Mouse (Mus musculus): Measurements from ENCODE around the gene Gm20458.

Gm20458 gene

GRCm38 (mm10) chr2:164453887-164454500, 6.8 kb upstream of the Gm20458 start:
- DNase-seq: no peak

- no peak for DNase-seq
Measured at GRCm38 (mm10) chr2:164454846-164455245, 5.9 kb upstream of the Gm20458 start.

GRCm38 (mm10) chr2:164455421-164456190, 5.2 kb upstream of the Gm20458 start:
- no peak for DNase-seq

- DNase-seq: no peak
Measured at GRCm38 (mm10) chr2:164456413-164456812, 4.4 kb upstream of the Gm20458 start.

- peak; percentile 61 to 67 for DNase-seq
Measured at GRCm38 (mm10) chr2:164456864-164457300, 3.9 kb upstream of the Gm20458 start, which contains the start of gene Sys1. Sys1 (plus strand) TSS chr2:164456964.

DNA sequence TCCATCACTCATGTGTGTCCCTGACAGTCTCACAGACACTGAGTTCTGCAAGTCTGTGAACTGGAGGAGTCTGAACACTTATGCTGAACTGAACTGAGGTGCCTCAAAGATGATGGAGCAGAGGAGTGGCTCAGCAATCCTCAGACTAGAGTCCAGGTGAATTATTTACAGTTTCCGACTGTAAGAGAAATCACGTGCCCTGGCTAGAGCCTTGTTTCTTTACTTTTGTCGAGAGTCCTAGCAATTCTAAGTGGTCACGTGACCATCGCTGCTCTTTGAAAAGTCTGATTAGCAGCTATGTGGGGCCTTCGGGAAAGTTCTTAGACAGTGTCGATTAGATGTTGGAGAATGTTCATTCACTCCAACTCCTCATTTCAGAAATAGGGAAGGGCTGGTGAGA, 2.8 kb upstream of the Gm20458 start:
- no peak for DNase-seq

DNA sequence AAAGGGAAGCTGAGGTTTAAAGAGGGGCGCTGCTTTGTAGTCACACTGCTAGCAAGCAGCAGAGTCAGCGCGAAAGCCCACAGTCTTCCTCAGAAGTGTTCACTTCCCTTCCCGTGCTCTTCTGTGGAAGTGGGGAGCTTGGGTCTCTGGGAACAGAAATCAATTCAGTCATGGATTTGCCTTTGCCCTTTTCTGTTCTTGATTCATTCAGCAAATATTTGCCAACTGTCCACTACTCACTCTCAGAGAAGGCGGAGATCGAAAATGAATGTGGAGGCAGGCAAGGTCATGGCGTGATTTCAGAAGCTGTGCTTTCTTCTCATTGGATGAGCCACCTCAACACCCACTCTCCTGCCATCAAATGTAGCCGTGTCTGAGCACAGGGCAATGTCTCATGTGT, 2.2 kb upstream of the Gm20458 start:
- peak in 1 of 2 experiments; percentile 38 for DNase-seq

GRCm38 (mm10) chr2:164465161-164465560, 4.4 kb downstream of the Gm20458 start:
- no peak for DNase-seq

GRCm38 (mm10) chr2:164466787-164467186, 6.0 kb downstream of the Gm20458 start:
- no peak for DNase-seq

GRCm38 (mm10) chr2:164470254-164470653, 9.5 kb downstream of the Gm20458 start:
- DNase-seq: peak; percentile 71 to 75

GRCm38 (mm10) chr2:164473624-164474023, 12.9 kb downstream of the Gm20458 start, which contains the start of gene Trp53tg5:
Trp53tg5 (minus strand) TSS chr2:164473724.
- no peak for DNase-seq

- no peak for DNase-seq
Measured at GRCm38 (mm10) chr2:164485681-164486257, 25.0 kb downstream of the Gm20458 start, which contains the start of gene Dbndd2. Dbndd2 (plus strand) TSS chr2:164486106.

DNA sequence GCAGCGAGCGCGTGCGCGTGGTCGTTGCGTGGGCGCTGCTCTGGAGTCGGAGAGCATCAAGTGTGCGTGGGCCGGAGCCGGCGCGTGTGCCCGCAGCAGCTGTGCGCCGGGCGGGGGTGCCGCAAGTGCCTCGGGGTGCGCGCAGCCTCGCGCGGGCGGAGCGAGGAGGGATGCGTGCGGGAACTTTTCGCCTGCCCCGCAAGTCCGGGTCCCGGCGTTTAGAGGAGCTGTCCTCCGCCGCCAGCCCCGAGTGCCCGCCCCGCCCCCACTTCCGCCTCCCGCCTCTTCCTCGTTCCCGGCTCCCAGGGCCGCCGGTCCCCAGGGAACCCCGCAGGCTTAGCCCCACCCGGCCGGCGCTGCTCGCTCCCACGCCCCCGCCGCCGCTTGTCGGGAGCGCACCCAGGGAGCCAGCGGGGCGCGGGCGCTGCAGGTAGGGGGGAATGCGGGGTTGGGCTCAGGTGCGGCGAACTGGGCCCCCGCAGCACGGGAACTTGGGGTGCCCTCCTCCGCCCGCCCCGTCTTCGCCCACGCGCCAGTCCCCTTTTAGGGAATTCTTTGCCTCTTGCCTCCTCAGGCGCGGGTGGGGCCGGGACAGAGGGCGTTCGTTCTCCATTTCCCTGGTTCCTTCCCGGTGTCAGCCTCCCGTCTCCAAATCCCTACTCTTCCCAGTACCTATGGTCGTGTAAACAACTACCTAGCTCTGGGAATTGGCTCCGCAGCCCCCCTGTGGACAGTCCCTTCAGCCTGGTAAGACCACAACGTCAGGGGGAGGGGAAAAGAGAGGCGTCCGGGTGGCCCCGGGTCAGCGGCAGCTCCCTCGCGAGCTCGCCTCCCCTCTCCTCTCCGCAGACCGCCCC, 25.7 kb downstream of the Gm20458 start:
- DNase-seq: peak; percentile 63 to 66

DNA sequence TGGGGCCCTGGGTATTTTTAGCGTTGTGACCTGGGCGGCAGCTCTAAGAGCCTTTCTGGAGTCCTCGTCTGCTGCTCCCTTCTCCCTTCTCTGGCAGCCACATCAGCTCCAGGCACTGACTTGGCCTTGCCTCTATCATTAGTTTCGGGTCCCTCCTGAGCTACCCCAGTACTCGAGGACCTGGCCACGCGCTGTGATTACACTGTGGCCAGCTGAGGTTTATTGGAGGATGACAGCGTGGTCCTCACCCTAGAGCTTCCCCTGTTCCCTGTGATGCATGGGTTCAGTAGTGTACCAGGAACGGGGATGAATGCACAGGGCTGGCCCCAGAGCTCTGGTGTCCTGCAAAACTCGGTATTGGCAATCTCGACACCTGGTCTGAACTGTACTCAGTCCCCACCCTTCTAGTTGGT, 26.4 kb downstream of the Gm20458 start:
- DNase-seq: no peak

GRCm38 (mm10) chr2:164487812-164488211, 27.0 kb downstream of the Gm20458 start:
- no peak for DNase-seq

DNA sequence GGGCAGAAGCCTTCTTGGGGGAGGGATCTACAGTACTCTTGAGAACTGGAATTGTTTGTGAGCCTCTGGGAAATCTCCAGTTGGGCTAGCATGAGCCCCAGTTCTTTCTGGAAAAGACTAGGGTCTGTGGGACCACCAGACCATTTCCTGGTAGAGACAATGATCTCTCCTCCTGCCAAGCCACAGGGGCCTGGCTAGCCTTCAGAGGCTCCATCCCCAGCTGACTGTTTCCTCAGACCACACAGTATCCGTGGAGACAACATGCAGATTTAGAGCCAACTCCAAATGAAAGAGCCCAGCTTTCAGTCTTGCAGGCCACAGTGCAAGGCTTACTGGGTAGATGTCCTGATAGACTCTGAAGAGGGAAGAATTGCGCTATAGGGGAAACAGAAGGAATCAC, 33.4 kb downstream of the Gm20458 start:
- DNase-seq: no peak

- DNase-seq: no peak
Measured at GRCm38 (mm10) chr2:164496331-164496730, 35.6 kb downstream of the Gm20458 start.

GRCm38 (mm10) chr2:164496847-164497690, 36.3 kb downstream of the Gm20458 start, which contains the start of gene Pigt:
Pigt (plus strand) TSS chr2:164497520.
- peak; percentile 86 to 87 for DNase-seq

DNA sequence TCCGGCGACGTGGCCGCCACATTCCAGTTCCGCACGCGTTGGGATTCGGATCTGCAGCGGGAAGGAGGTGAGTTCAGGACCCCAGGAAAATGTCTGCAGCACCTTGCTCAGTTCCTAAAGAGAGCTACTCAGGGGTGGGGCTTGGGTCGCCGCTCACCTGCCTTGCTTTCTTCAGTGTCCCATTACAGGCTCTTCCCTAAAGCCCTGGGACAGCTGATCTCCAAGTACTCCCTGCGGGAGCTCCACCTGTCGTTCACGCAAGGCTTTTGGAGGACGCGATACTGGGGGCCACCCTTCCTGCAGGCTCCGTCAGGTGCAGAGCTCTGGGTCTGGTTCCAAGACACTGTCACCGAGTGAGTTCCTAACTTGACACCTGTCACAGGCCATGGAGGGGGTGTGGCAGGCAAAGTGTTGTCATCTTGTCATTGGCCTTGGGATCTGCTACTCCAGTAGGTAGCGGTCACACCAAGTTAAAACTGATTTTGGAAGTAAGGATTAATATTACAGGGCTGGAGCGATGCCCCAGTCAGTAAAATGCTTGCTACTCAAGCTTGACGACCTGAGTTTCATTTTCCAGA, 37.0 kb downstream of the Gm20458 start:
- no peak for DNase-seq

DNA sequence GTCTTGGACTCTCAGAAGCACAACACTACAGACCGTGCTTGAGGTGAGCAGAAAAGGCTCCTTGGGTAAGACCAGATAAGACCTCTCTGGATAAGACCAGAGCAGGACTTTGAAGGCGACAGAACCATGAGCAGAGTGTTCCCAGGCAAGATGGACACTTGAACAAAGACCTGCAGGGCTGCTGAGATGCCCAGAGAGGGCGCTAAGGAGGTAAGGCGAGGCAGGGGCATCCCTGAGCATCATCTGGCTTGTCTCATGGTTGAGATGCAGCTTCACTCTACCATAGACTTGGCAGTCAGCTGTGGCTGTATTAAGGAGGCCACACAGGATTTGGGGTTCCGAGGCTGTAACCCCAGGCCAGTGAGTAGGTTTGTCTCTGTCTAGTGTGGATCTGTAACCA, 38.5 kb downstream of the Gm20458 start:
- no peak for DNase-seq

DNA sequence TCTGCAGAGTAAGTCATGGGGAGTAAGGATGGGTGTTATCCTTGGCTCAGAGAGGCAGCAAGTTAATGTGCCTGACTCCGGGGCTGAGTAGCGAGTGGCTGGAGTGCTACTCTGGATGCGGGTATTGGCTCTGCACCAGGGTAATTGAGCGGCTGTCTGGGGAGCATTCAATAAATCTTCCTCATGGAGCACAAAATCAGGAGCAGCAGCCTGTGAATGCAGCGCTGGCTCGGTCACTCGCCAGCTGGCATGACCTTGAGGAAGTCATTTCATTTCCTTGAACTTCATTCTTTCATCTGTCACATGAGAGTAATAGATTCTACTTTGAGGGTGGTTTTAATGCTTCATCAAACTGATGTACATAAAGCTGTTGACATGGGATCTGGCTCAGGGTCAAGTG, 39.7 kb downstream of the Gm20458 start:
- no peak for DNase-seq

Data from B cell, adult 2 months (primary cell).